Mouse (Mus musculus): ENCODE data around the gene Pelp1. TPM values are rescaled to one million over a fixed set of nuclear protein-coding genes. Genes with fewer than 3 reads are reported as not detected.
"Not testable (repeated sequence)": the region's sequence is repeated elsewhere in the genome, so short reads cannot be mapped to it uniquely, and the experiment has no call there.

The Pelp1 gene
- polyA plus RNA-seq, 1 experiment from 2014 or later, result 33.6 TPM

DNA sequence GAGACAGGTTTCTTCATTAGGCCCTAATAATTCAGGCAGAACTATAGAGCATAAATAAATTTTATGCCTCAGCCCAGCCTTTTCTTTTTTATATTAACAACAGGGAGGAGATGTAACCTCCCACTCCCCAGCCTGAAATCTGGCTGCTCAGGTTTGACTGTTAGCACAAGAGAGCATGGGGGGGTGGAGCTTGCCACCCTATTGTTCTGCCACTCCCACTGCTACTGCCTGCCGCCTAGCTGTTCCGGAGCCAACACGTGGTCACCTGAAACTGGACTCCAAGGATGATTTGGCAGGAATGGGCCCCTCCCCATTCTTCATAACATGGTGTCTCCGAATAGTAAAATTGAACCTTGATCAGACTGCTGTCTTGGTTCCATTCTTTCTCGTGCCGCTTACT is 42.1 kb downstream of the Pelp1 start:
- not testable (repeated sequence) for H3K4me1 ChIP-seq (replicated peaks); ATAC-seq (ENCODE audit: low FRiP score); H3K4me2 ChIP-seq; H3K27ac ChIP-seq; H3K4me3 ChIP-seq; H3K9ac ChIP-seq; H3K36me3 ChIP-seq; H3K9me3 ChIP-seq; H3K27me3 ChIP-seq
- 89% methylated on average over 6 of the region's 6 CpGs for WGBS

DNA sequence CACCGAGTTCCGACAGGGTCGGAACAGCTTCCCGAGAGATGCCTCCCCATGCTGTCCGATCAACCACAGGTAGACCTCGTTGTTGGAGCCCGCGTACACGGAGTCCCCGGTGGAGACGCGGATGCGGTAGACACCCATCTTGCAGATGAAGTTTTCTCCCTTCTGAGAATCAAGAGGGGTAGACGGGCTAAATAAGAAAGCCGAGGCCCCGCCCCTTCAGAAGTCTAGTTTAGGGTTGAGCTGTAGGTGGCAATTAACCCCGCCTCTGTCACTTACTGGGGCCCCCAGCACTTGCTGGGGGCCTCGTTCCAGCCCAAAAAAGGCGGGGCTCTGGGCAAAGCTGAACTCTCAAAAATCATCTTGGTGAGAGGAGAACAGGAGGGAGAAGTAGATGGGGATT is 58.0 kb downstream of the Pelp1 start, which contains the start of gene Alox15:
TSS of gene Alox15 (minus strand) at position 164 of the 400 bp plus-strand sequence.
- WGBS, result 1% methylated on average over 19 of the region's 19 CpGs
- no peak for ATAC-seq (ENCODE audit: low FRiP score)
- Histone ChIP-seq H3K4me1 (replicated peaks) (peaks cover 13% of the 10 kb centered on the region), H3K36me3 (no peaks in the 10 kb centered on the region), H3K4me3 (peak within 1 kb of the TSS; percentile 28), H3K4me2 (peak within 1 kb of the TSS; percentile 51), H3K27me3 (peaks cover 58% of the 10 kb centered on the region), H3K9me3 (no peaks in the 10 kb centered on the region), H3K9ac (no peak within 1 kb of the TSS), H3K27ac (no peak within 1 kb of the TSS)

DNA sequence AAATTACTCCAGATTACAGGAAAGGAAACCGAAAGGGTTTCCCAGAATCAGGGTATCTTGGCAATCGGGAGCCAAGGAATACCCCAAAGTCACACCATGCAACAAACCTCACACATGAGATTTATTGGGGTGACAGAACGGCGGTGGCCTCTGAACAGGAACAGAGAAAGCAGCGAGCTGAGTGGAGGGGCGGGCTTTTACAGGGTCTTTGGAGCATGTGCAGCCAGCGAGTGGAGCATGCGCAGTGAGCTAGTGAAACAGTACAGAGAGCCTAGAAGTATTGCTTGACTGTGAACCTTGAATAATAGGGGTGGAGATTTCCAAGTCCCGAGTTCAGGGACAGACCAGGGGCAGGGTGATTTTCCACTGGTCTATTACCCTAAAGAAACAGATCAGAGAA is 61.2 kb downstream of the Pelp1 start:
- no peaks in the 10 kb centered on the region for H3K36me3 ChIP-seq
- no peak overlapping the region for H3K9ac ChIP-seq
- peaks cover 62% of the 10 kb centered on the region for H3K27me3 ChIP-seq
- no peak for ATAC-seq (ENCODE audit: low FRiP score)
- H3K9me3 ChIP-seq, result no peaks in the 10 kb centered on the region
- WGBS, result 88% methylated on average over 9 of the region's 9 CpGs
- H3K4me1 ChIP-seq (replicated peaks), result peaks cover 13% of the 10 kb centered on the region
- no peak overlapping the region for H3K27ac ChIP-seq
- no peak overlapping the region for H3K4me3 ChIP-seq
- H3K4me2 ChIP-seq, result no peak overlapping the region

DNA sequence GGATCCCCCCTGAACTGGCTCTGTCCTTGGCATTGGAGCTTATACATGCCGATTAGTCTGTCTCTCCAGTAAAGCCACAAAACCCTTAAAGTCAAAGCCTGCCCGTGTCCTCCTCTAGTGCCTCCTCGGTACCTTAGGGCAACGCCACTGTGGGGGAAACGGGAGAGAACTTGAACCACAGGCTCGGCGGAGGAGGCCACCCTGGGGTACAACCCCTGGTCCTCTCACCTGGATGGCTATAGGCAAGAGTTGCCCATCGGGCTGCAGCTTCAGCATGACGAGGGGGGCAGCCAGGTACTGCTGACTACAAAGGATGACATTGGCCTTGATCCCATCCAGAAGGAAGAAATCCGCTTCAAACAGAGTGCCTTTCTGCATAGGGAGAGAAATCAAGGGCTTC is 62.0 kb downstream of the Pelp1 start:
- 86% methylated on average over 10 of the region's 10 CpGs for WGBS
- Histone ChIP-seq H3K27me3 (peaks cover 55% of the 10 kb centered on the region), H3K9ac (no peak overlapping the region), H3K27ac (no peak overlapping the region), H3K4me3 (no peak overlapping the region), H3K4me2 (no peak overlapping the region), H3K4me1 (replicated peaks) (peaks cover 13% of the 10 kb centered on the region), H3K36me3 (no peaks in the 10 kb centered on the region), H3K9me3 (no peaks in the 10 kb centered on the region)
- no peak for ATAC-seq (ENCODE audit: low FRiP score)

DNA sequence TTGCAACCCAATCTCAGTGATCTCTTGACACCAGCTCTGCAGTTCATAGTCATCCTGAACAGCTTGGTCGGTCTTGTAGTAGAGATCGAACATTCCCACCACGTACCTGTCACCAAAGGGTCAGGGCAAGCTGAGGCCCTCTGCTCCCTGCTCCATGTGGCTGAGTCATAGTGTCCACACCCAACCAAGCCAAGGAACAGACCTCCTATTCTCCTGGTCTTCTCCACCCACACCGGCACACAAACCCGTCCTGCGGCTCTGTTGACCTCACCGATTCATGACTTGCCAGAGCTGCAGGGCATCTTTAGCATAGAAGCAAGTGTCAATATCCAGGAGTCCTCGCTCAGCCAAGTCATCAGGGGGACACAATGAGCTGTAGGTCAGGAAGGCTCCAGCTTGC is 64.3 kb downstream of the Pelp1 start:
- Histone ChIP-seq H3K4me1 (replicated peaks) (no peaks in the 10 kb centered on the region), H3K9ac (no peak overlapping the region), H3K4me3 (no peak overlapping the region), H3K9me3 (no peaks in the 10 kb centered on the region), H3K27me3 (peaks cover 32% of the 10 kb centered on the region), H3K36me3 (no peaks in the 10 kb centered on the region), H3K27ac (no peak overlapping the region), H3K4me2 (no peak overlapping the region)
- no peak for ATAC-seq (ENCODE audit: low FRiP score)
- 92% methylated on average over 8 of the region's 8 CpGs for WGBS

DNA sequence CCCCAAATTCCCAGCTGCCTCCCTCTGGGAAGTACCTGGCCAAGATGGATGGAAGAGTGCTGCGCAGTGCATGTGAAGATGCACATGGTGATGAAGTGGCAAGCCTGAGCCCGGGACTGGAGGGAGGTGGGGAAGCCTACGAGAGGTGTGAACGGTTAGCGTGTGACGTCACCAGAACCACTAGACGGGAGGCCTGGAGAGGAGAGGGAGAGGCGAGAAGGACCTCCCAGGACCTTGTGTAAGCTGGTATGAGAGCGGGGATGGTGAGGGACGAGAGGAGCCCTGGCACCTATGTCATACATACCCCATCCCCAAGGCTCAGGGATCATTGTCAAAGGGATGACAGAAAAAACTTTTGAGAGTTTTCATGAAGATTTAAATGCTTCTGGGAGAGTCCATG is 64.8 kb downstream of the Pelp1 start:
- no peak overlapping the region for H3K4me2 ChIP-seq
- no peak overlapping the region for H3K27ac ChIP-seq
- no peak overlapping the region for H3K4me3 ChIP-seq
- no peaks in the 10 kb centered on the region for H3K4me1 ChIP-seq (replicated peaks)
- H3K9me3 ChIP-seq, result no peaks in the 10 kb centered on the region
- WGBS, result 89% methylated on average over 10 of the region's 10 CpGs
- peaks cover 28% of the 10 kb centered on the region for H3K27me3 ChIP-seq
- no peak overlapping the region for H3K9ac ChIP-seq
- H3K36me3 ChIP-seq, result no peaks in the 10 kb centered on the region
- ATAC-seq (ENCODE audit: low FRiP score), result no peak

Small RNA genes within 50 kb of the gene (microRNA-seq; reads per million reads assigned to microRNA genes)
- gene Mir7115, result not detected

Other genes with a start within 250 kb of the Pelp1 start
- gene Slc16a11, start 197.3 kb downstream of the Pelp1 start, polyA plus RNA-seq (2015; fragmentation: Nextera tagmentation; extraction: Ambion mirVana), result 3.1 and 4.6 TPM in 2 replicates
- 16.1 and 18.1 TPM in 2 replicates for gene Slc16a13, start 189.0 kb downstream of the Pelp1 start, polyA plus RNA-seq (2015; fragmentation: Nextera tagmentation; extraction: Ambion mirVana)
- 5.0 and 5.5 TPM in 2 replicates for gene Bcl6b, start 180.2 kb downstream of the Pelp1 start, polyA plus RNA-seq (2015; fragmentation: Nextera tagmentation; extraction: Ambion mirVana)
- 193 and 201 TPM in 2 replicates for gene 0610010K14Rik, start 172.1 kb downstream of the Pelp1 start, polyA plus RNA-seq (2015; fragmentation: Nextera tagmentation; extraction: Ambion mirVana)
- 12.4 and 14.7 TPM in 2 replicates for gene Gm21988, start 170.2 kb downstream of the Pelp1 start, polyA plus RNA-seq (2015; fragmentation: Nextera tagmentation; extraction: Ambion mirVana)
- 340 and 342 TPM in 2 replicates for gene Rnasek, start 170.2 kb downstream of the Pelp1 start, polyA plus RNA-seq (2015; fragmentation: Nextera tagmentation; extraction: Ambion mirVana)
- gene Alox12, start 154.7 kb downstream of the Pelp1 start, polyA plus RNA-seq (2015; fragmentation: Nextera tagmentation; extraction: Ambion mirVana), result 2.1 and 2.8 TPM in 2 replicates
- gene Alox12e, start 87.4 kb downstream of the Pelp1 start, polyA plus RNA-seq (2015; fragmentation: Nextera tagmentation; extraction: Ambion mirVana), result not detected in 2 replicates
- 0.10 TPM in 1 of 2 replicates, not detected in the other for gene Alox15, start 58.0 kb downstream of the Pelp1 start, polyA plus RNA-seq (2015; fragmentation: Nextera tagmentation; extraction: Ambion mirVana)
- 47.6 and 50.2 TPM in 2 replicates for gene Arrb2, start 22.6 kb upstream of the Pelp1 start, polyA plus RNA-seq (2015; fragmentation: Nextera tagmentation; extraction: Ambion mirVana)
- gene Med11, start 41.9 kb upstream of the Pelp1 start, polyA plus RNA-seq (2015; fragmentation: Nextera tagmentation; extraction: Ambion mirVana), result 43.2 and 45.5 TPM in 2 replicates
- gene Zmynd15, start 49.4 kb upstream of the Pelp1 start, polyA plus RNA-seq (2015; fragmentation: Nextera tagmentation; extraction: Ambion mirVana), result 0.45 and 0.98 TPM in 2 replicates
- gene Cxcl16, start 50.0 kb upstream of the Pelp1 start, polyA plus RNA-seq (2015; fragmentation: Nextera tagmentation; extraction: Ambion mirVana), result 4.6 and 6.7 TPM in 2 replicates
- gene Tm4sf5, start 95.2 kb upstream of the Pelp1 start, polyA plus RNA-seq (2015; fragmentation: Nextera tagmentation; extraction: Ambion mirVana), result 0.83 and 2.3 TPM in 2 replicates
- gene Vmo1, start 104.6 kb upstream of the Pelp1 start, polyA plus RNA-seq (2015; fragmentation: Nextera tagmentation; extraction: Ambion mirVana), result 0.31 TPM in 1 of 2 replicates, not detected in the other
- gene Gltpd2, start 109.2 kb upstream of the Pelp1 start, polyA plus RNA-seq (2015; fragmentation: Nextera tagmentation; extraction: Ambion mirVana), result 0.25 and 0.29 TPM in 2 replicates
- 802 and 803 TPM in 2 replicates for gene Psmb6, start 115.3 kb upstream of the Pelp1 start, polyA plus RNA-seq (2015; fragmentation: Nextera tagmentation; extraction: Ambion mirVana)
- gene Gm40193, start 122.9 kb upstream of the Pelp1 start, polyA plus RNA-seq (2015; fragmentation: Nextera tagmentation; extraction: Ambion mirVana), result not detected in 2 replicates
- gene Pld2, start 130.0 kb upstream of the Pelp1 start, polyA plus RNA-seq (2015; fragmentation: Nextera tagmentation; extraction: Ambion mirVana), result 9.0 and 10.1 TPM in 2 replicates
- gene Mink1, start 152.8 kb upstream of the Pelp1 start, polyA plus RNA-seq (2015; fragmentation: Nextera tagmentation; extraction: Ambion mirVana), result 14.2 and 15.3 TPM in 2 replicates
- gene 4930544D05Rik, start 205.8 kb upstream of the Pelp1 start, polyA plus RNA-seq (2015; fragmentation: Nextera tagmentation; extraction: Ambion mirVana), result not detected in 2 replicates
- not detected in 2 replicates for gene Chrne, start 209.2 kb upstream of the Pelp1 start, polyA plus RNA-seq (2015; fragmentation: Nextera tagmentation; extraction: Ambion mirVana)
- 0.16 and 0.21 TPM in 2 replicates for gene Gp1ba, start 229.1 kb upstream of the Pelp1 start, polyA plus RNA-seq (2015; fragmentation: Nextera tagmentation; extraction: Ambion mirVana)
- gene Rnf167, start 237.2 kb upstream of the Pelp1 start, polyA plus RNA-seq (2015; fragmentation: Nextera tagmentation; extraction: Ambion mirVana), result 109 TPM in 2 replicates
- gene Slc25a11, start 237.4 kb upstream of the Pelp1 start, polyA plus RNA-seq (2015; fragmentation: Nextera tagmentation; extraction: Ambion mirVana), result 159 and 173 TPM in 2 replicates
- gene Pfn1, start 244.6 kb upstream of the Pelp1 start, polyA plus RNA-seq (2015; fragmentation: Nextera tagmentation; extraction: Ambion mirVana), result 851 and 865 TPM in 2 replicates
- 7.1 and 9.2 TPM in 2 replicates for gene Eno3, start 247.2 kb upstream of the Pelp1 start, polyA plus RNA-seq (2015; fragmentation: Nextera tagmentation; extraction: Ambion mirVana)